Mouse (Mus musculus): ENCODE measurements at regions not wholly inside any gene's neighbourhood (a gene's known extent, or its start where the extent isn't known, plus 50 kb on each side); places are given as distances from the start of the nearest gene placed in this dataset.

GRCm38 (mm10) chr15:49613865-49614264, 4270.8 kb upstream of the Gm7489 start:
- TF ChIP-seq TCF12 (IDR thresholded peaks at IDR 0.05; ENCODE audit: low read depth, low read length) (no peak), RCOR1 (conservative IDR thresholded peaks at IDR 0.05; ENCODE audit: low read depth, low read length) (no peak), ETS1 (conservative IDR thresholded peaks at IDR 0.05; ENCODE audit: low read depth, low read length) (no peak), POLR2A (IDR thresholded peaks at IDR 0.05; ENCODE audit: low read depth, low read length) (no peak), BHLHE40 (IDR thresholded peaks at IDR 0.05; ENCODE audit: low read depth, low read length) (no peak), CTCF (conservative IDR thresholded peaks at IDR 0.05 in 1 of 2, IDR thresholded peaks at IDR 0.05 in 1 of 2; ENCODE audit: low read depth in 2 of 2, low read length in 2 of 2) (no peak), NRF1 (IDR thresholded peaks at IDR 0.05; ENCODE audit: low read depth, low read length) (no peak), USF2 (conservative IDR thresholded peaks at IDR 0.05; ENCODE audit: low read depth, low read length) (no peak), EP300 (IDR thresholded peaks at IDR 0.05; ENCODE audit: low read length) (no peak)
